Mouse (Mus musculus) bone marrow macrophage, adult 2 months (primary cell): ENCODE results near the gene Uvssa.

Experiments
- CTCF ChIP-seq: IDR thresholded peaks from 2 replicates; pipeline ENCODE4 v1.5.1; 2012; ENCODE audit warnings: low read depth, mild to moderate bottlenecking, low read length, moderate library complexity
- POLR2A ChIP-seq: IDR thresholded peaks from 2 replicates; pipeline ENCODE4 v1.6.1; 2012; ENCODE audit warnings: mild to moderate bottlenecking, low read depth, low read length, borderline replicate concordance

DNA sequence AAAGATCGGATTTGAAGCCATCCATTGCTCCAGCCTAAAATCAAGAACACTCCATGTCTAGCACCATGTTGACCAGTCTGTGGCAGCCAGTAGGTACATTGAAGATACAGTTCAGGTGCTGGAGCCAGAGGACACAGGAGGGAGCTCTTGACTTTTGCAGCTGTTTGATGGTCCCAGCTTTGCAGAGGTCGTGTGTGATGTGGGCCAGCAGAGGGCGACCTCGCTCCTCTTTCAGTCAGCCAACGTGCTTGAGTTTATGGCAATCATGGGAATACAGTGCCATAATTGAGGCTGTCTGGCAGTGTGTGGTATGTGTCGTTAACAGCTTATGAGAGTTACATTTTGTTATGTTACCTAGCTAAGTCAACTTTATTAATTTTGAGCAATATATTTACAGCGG lies 15.5 kb downstream of the Uvssa start:
- TF ChIP-seq CTCF (peak; percentile 96), POLR2A (no peak)
